Mouse (Mus musculus): ENCODE measurements around the gene Abcb1a. TPM values are rescaled to one million over a fixed set of nuclear protein-coding genes. Genes with fewer than 3 reads are reported as not detected.

The Abcb1a gene
- polyA plus RNA-seq (2012; rRNA removed) = 24.9 and 28.8 TPM in 2 replicates

DNA sequence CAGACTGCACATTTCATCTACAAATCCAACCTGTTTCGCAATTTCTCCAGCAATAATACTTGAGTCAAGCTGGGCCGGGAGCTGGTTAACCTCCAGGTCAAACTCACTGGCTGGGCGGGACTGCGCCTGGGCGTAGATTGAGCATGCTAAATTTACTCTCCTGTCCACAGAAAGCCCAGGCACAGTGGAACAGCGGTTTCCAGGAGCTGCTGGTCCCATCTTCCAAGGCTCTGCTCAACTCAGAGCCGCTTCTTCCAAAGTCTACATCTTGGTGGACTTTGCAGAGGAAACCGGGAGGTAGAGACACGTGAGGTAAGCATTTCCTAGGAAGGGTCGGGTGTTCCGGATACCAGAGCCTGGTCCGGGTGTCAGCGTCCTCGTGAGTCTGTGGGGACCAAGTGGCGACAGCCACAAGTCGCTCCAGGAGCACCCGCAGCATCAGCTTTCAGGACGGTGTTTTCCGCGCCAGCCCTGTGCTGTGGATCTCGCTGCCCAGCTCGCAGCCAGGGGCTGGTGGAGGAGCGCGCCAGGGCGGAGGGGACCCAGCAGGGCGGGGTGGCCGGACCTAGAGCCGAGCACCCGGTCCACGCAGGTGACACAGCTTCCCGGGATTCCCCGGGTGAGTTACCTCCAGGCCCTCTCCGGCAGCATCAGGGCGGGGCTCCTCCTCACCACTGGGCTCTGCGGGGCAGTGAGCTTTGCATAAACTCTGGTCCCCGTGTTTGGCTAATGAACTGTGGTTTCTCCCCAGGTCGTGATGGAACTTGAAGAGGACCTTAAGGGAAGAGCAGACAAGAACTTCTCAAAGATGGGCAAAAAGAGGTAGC, at the start of gene Abcb1a:
Gene Abcb1a, plus strand, starts transcription at position 167 of the 827 bp plus-strand sequence.
- peak in 1 of 2 experiments; percentile 8 for DNase-seq (ENCODE audit: extremely low spot score in 1 of 2, low spot score in 1 of 2)

DNA sequence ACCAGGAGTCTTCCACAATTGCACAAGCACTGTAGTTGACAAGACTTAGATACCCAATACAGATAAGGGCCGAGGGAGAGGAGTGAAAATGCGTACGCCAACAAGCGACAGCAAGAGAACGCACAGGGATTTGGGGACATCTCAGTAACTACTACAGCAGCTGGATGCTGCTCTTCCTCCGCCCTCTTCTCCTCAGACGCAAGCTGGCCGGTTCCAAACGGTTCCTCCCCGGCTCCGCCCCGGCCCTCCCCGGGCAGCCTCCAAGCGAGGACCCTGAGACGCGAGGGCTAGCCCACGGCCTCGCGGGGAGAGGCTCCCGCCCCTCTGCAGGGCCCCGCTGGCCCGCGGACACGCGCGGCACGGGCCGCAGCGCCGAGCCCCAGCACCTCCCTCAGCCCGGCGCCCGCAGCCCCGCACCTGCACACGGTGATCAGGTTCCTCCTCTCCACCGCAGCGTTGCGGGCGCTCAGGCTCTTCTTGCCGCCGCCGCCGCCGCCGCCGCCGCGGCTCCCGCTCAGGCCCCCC, 37.7 kb upstream of the Abcb1a start:
- peak; percentile 55 to 72 for DNase-seq (ENCODE audit: extremely low spot score in 1 of 2, low spot score in 1 of 2)

DNA sequence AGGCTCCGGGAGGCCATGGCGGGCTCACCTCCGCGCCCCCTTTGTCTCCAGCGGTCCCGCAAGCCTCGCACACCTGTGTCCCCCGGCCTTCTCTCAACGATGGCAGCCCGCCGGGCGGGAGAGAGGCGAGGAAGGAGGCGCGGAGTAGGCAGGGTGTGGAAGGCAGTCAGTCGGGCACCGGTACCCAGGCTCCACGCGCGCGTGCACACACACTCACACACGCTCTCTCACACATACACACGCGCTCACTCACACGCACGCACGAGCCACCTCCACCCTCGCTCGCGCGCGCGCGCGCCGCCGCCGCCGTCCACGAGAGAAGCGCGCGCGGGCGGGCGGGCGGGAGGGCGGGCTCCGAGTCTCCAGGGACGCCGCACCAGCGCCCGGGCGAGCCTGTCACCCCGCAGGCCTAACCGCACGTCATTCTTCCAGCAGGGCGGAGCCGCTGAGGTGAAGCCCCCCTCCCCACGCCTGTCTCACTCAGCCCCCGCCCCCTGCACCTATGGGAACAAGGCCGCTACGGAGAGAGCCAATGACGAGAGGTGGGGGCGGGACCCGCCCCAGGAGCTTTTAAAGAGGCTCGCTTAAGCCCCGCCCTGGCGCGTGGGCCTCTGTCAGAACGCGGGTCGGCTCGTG, 37.2 kb upstream of the Abcb1a start, which contains the start of gene Rundc3b:
Gene Rundc3b, minus strand, starts transcription at position 357 of the 636 bp plus-strand sequence.
- peak; percentile 88 to 93 for DNase-seq (ENCODE audit: extremely low spot score in 1 of 2, low spot score in 1 of 2)

DNA sequence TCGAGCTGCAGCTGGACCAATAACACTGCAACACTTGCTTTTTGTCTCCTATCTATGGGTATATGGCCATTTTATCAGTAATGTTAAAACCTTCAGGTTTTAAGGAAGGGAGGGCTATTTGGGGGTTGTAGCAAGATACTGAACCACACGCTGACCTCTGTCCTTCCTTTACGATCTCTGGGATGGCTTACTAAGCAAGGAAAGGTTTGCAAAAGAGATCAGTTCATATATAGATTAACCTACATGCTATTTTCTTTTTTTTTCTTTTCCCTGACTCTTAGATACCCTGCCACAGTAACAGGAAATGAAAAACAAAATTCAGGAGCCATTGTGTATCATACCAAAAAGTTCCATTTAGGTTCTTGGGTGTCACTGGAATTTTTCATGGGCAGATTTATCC, 27.0 kb upstream of the Abcb1a start:
- DNase-seq (ENCODE audit: extremely low spot score in 1 of 2, low spot score in 1 of 2) = no peak

GRCm38 (mm10) chr5:8634489-8634975, 25.3 kb upstream of the Abcb1a start:
- no peak for DNase-seq (ENCODE audit: extremely low spot score in 1 of 2, low spot score in 1 of 2)

DNA sequence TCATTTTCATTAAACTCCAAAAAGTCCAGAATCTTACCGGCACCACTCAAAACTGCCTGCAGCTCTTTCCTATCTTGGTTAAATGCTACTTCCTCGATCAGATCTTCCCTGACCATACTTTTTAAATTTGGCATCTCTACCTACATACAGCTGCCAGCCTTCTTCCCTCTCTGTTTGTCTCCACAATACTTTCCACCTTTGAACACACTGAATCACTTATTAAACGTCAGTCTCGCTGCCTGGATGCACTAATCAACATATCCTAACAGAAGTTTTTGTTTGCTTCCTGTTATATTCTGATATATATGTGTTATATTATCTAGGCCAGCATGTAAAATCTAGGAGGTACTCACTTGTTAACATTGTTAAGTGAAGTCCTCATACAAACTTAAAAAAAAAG, 11.6 kb upstream of the Abcb1a start:
- no peak for DNase-seq (ENCODE audit: extremely low spot score in 1 of 2, low spot score in 1 of 2)

DNA sequence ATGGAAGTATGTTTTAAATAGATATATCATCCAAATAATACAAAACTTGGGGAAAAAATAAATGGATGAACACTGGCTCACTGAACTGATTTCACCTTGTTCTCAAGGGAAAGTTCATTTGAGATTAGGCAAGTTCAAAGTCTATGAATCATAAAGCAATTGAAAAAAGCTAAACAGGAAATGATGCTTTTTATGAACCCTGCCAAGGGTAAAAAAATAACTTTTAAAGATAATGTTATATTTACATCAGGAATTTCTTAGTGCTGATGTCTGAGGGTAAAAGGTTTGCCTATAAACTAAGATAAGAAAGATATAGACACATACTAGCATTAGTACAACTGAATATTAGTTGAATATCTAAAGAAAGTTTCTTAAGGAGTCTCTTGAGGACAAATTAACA, 11.1 kb upstream of the Abcb1a start:
- DNase-seq (ENCODE audit: extremely low spot score in 1 of 2, low spot score in 1 of 2) = no peak

- DNase-seq (ENCODE audit: extremely low spot score in 1 of 2, low spot score in 1 of 2) = no peak
These were observed 7.8 kb upstream of the Abcb1a start for GRCm38 (mm10) chr5:8652085-8652484.

- DNase-seq (ENCODE audit: extremely low spot score in 1 of 2, low spot score in 1 of 2) = no peak
These were observed 868 bp downstream of the Abcb1a start for GRCm38 (mm10) chr5:8660738-8661151.

DNA sequence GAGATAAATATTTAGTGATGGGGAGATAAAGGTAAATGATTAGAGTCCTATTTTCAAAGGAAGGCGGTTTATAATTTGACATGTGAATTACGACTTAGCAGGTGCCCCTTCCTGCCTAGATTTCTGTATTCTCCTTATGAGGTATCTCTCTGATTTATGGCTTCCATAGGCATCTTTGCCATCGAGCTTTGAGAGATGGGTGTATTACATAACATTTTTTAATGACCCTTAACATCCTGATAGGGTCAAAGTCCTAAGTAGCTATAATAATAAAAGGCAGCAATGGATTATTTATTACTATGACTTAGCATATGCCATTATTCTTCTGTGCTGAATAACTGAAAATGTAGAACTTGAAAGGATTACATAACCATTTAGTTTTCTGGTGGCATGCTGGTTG, 4.8 kb downstream of the Abcb1a start:
- no peak for DNase-seq (ENCODE audit: extremely low spot score in 1 of 2, low spot score in 1 of 2)

- no peak for DNase-seq (ENCODE audit: extremely low spot score in 1 of 2, low spot score in 1 of 2)
These were observed 8.0 kb downstream of the Abcb1a start for GRCm38 (mm10) chr5:8667758-8668474.

- no peak for DNase-seq (ENCODE audit: extremely low spot score in 1 of 2, low spot score in 1 of 2)
These were observed 9.7 kb downstream of the Abcb1a start for GRCm38 (mm10) chr5:8669606-8670005.

DNA sequence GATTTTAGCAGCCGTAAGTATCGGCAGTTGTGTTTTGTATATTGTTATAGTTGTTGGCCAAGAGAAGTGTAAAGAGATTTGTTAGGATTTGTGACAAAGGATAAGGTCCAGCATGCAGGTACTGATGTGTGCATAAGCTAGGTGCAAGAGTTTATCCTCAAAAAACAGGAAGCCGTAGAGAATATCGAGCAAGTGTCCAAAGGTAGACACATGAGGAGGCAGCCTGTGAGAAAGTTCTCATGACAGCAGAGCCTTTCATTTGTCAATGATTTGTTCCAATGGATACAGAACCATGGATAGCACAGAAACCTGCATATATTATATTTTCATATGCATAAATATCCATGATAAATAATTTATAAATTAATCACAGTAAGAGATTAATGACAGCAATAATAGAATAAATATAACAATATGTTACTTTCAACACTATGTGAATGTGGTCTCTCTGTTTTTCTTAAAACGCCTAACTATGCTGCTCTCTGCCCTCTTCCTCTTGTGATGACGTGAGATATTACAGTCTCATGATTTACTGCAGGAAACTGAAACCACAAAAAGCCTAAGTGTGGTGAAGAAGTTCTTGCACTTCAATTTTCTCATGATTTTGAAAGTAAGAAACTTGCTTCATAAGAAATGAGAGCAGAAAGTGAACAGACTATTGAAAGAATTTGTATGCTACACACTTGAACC, 15.5 kb downstream of the Abcb1a start:
- no peak for DNase-seq (ENCODE audit: extremely low spot score in 1 of 2, low spot score in 1 of 2)

- no peak for DNase-seq (ENCODE audit: extremely low spot score in 1 of 2, low spot score in 1 of 2)
These were observed 16.0 kb downstream of the Abcb1a start for GRCm38 (mm10) chr5:8675952-8676262.

GRCm38 (mm10) chr5:8681166-8681565, 21.3 kb downstream of the Abcb1a start:
- no peak for DNase-seq (ENCODE audit: extremely low spot score in 1 of 2, low spot score in 1 of 2)

GRCm38 (mm10) chr5:8683686-8684085, 23.8 kb downstream of the Abcb1a start:
- no peak for DNase-seq (ENCODE audit: extremely low spot score in 1 of 2, low spot score in 1 of 2)

DNA sequence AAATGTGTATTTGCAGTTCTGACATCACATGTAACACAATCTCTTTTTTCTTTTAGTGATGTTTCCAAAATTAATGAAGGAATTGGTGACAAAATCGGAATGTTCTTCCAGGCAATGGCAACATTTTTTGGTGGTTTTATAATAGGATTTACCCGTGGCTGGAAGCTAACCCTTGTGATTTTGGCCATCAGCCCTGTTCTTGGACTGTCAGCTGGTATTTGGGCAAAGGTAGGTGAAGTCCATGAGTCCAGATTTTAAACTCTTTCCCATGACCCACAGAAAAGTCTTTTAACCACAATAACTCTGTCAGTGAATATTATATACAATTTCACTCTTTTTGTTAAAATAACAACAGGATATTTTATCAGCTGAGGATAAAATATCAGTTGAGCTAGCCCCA, 26.2 kb downstream of the Abcb1a start:
- no peak for DNase-seq (ENCODE audit: extremely low spot score in 1 of 2, low spot score in 1 of 2)

GRCm38 (mm10) chr5:8687550-8687949, 27.7 kb downstream of the Abcb1a start:
- no peak for DNase-seq (ENCODE audit: extremely low spot score in 1 of 2, low spot score in 1 of 2)

DNA sequence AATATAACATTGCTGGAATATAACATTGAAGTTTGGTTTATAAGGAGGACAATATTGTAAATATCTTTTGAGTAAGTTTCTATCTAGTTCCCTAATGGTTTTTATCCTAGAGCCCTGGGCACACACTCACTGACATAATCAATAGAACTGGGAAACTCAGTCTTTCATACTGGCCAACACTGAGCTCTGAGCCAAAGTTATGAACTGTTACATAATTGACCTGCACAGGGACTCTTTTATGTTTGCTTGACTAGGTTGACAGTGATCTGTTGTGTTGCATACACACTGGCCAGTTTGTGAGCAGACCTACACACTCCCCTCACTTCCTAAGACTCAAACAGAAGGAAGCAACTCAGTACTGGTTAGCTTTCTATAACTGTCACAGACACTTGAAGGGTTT, 56.2 kb downstream of the Abcb1a start:
- DNase-seq (ENCODE audit: extremely low spot score in 1 of 2, low spot score in 1 of 2) = no peak

DNA sequence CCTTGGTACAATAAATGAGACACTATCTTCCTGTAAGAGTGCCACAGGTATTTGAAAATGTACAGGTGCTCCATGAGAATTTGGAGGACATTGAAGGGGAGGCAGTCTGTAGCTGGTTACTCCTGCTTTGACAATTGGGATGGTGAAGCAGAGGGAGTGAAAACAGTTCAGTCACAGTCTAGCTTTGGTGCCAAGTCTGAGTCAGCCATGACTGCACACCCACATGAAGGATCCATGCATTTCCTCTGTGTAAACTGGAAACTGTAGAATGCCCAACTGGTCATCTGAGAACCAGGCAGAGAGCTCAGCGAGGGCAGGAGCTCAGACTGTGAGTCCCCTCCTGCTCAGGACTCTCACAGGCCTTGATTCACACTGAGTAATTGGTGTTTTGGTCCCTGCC, 59.7 kb downstream of the Abcb1a start:
- peak in 1 of 2 experiments; percentile 23 for DNase-seq (ENCODE audit: extremely low spot score in 1 of 2, low spot score in 1 of 2)
